Mouse (Mus musculus): Measurements from ENCODE around the gene Ahr. TPM values are rescaled to one million over a fixed set of nuclear protein-coding genes. Genes with fewer than 3 reads are reported as not detected.

Gene Ahr
- total and polyA plus RNA-seq, 3 experiments: not detected

GRCm38 (mm10) chr12:35538843-35539242 lies 4.0 kb upstream of the Ahr start:
- Histone ChIP-seq H3K27me3 (ENCODE audit: control insufficient read depth in 1 of 2, insufficient read depth in 2 of 2, low read length in 2 of 2) (no peaks in the 10 kb centered on the region), H3K4me1 (ENCODE audit: control insufficient read depth in 1 of 2, insufficient read depth in 2 of 2, low read length in 2 of 2) (no peaks in the 10 kb centered on the region), H3K27ac (ENCODE audit: control insufficient read depth, low read depth, low read length) (no peak overlapping the region), H3K9me3 (replicated peaks; ENCODE audit: insufficient read depth, low read length) (no peaks in the 10 kb centered on the region), H3K4me3 (ENCODE audit: control insufficient read depth in 1 of 2, insufficient read depth in 1 of 2, low read depth in 2 of 2, low read length in 2 of 2) (no peak overlapping the region), H3K36me3 (ENCODE audit: control insufficient read depth in 1 of 2, insufficient read depth in 2 of 2, low read length in 2 of 2) (no peaks in the 10 kb centered on the region), H3K9ac (ENCODE audit: control insufficient read depth, low read depth, low read length, poor library complexity, severe bottlenecking) (no peak overlapping the region), H3K79me2 (ENCODE audit: control insufficient read depth, insufficient read depth, low read length, poor library complexity) (no peaks in the 10 kb centered on the region)
- TF ChIP-seq MXI1 (IDR thresholded peaks at IDR 0.05; ENCODE audit: low read depth, low read length) (no peak), NELFE (IDR thresholded peaks at IDR 0.05; ENCODE audit: low read depth, low read length) (no peak), UBTF (IDR thresholded peaks at IDR 0.05; ENCODE audit: borderline replicate concordance, insufficient read depth, low read depth, low read length) (no peak), MAZ (IDR thresholded peaks at IDR 0.05; ENCODE audit: low read depth, low read length) (no peak), GABPA (IDR thresholded peaks at IDR 0.05; ENCODE audit: low read depth, low read length) (no peak)
- no peak for DNase-seq (ENCODE audit: low read depth, low spot score)

- Histone ChIP-seq H3K9ac (ENCODE audit: control insufficient read depth, low read depth, low read length, poor library complexity, severe bottlenecking) (no peak overlapping the region), H3K4me3 (ENCODE audit: control insufficient read depth in 1 of 2, insufficient read depth in 1 of 2, low read depth in 2 of 2, low read length in 2 of 2) (no peak overlapping the region), H3K27me3 (ENCODE audit: control insufficient read depth in 1 of 2, insufficient read depth in 2 of 2, low read length in 2 of 2) (no peaks in the 10 kb centered on the region), H3K4me1 (ENCODE audit: control insufficient read depth in 1 of 2, insufficient read depth in 2 of 2, low read length in 2 of 2) (no peaks in the 10 kb centered on the region), H3K36me3 (ENCODE audit: control insufficient read depth in 1 of 2, insufficient read depth in 2 of 2, low read length in 2 of 2) (no peaks in the 10 kb centered on the region), H3K27ac (ENCODE audit: control insufficient read depth, low read depth, low read length) (no peak overlapping the region), H3K79me2 (ENCODE audit: control insufficient read depth, insufficient read depth, low read length, poor library complexity) (no peaks in the 10 kb centered on the region), H3K9me3 (replicated peaks; ENCODE audit: insufficient read depth, low read length) (no peaks in the 10 kb centered on the region)
- DNase-seq (ENCODE audit: low read depth, low spot score): no peak
- TF ChIP-seq CHD2 (IDR thresholded peaks at IDR 0.05; ENCODE audit: low read length): no peak
- TF ChIP-seq SIN3A (IDR thresholded peaks at IDR 0.05; ENCODE audit: low read length): no peak
- no peak for TF ChIP-seq MAFK (IDR thresholded peaks at IDR 0.05; ENCODE audit: borderline replicate concordance, low read depth, low read length)
- TF ChIP-seq CTCF (IDR thresholded peaks at IDR 0.05 in 2 of 3, conservative IDR thresholded peaks at IDR 0.05 in 1 of 3; ENCODE audit: control insufficient read depth in 1 of 3, insufficient read depth in 1 of 3, low read depth in 2 of 3, low read length in 3 of 3, poor library complexity in 1 of 3, severe bottlenecking in 1 of 3): no peak
- no peak for TF ChIP-seq RCOR1 (IDR thresholded peaks at IDR 0.05; ENCODE audit: low read depth, low read length)
Measured at GRCm38 (mm10) chr12:35534114-35534753, 604 bp downstream of the Ahr start.

- Histone ChIP-seq H3K4me3 (ENCODE audit: control insufficient read depth in 1 of 2, insufficient read depth in 1 of 2, low read depth in 2 of 2, low read length in 2 of 2) (no peak overlapping the region), H3K9ac (ENCODE audit: control insufficient read depth, low read depth, low read length, poor library complexity, severe bottlenecking) (no peak overlapping the region), H3K79me2 (ENCODE audit: control insufficient read depth, insufficient read depth, low read length, poor library complexity) (no peaks in the 10 kb centered on the region), H3K27me3 (ENCODE audit: control insufficient read depth in 1 of 2, insufficient read depth in 2 of 2, low read length in 2 of 2) (no peaks in the 10 kb centered on the region), H3K36me3 (ENCODE audit: control insufficient read depth in 1 of 2, insufficient read depth in 2 of 2, low read length in 2 of 2) (no peaks in the 10 kb centered on the region), H3K4me1 (ENCODE audit: control insufficient read depth in 1 of 2, insufficient read depth in 2 of 2, low read length in 2 of 2) (no peaks in the 10 kb centered on the region), H3K9me3 (replicated peaks; ENCODE audit: insufficient read depth, low read length) (no peaks in the 10 kb centered on the region), H3K27ac (ENCODE audit: control insufficient read depth, low read depth, low read length) (no peak overlapping the region)
- no peak for DNase-seq (ENCODE audit: low read depth, low spot score)
- no peak for TF ChIP-seq ZMIZ1 (IDR thresholded peaks at IDR 0.05; ENCODE audit: low read depth, low read length)
- no peak for TF ChIP-seq TCF12 (IDR thresholded peaks at IDR 0.05; ENCODE audit: low read depth, low read length)
- TF ChIP-seq UBTF (IDR thresholded peaks at IDR 0.05; ENCODE audit: borderline replicate concordance, insufficient read depth, low read depth, low read length): no peak
- TF ChIP-seq SIN3A (IDR thresholded peaks at IDR 0.05; ENCODE audit: low read length): no peak
- no peak for TF ChIP-seq ZNF384 (IDR thresholded peaks at IDR 0.05; ENCODE audit: low read depth, low read length)
- no peak for TF ChIP-seq TAL1 (IDR thresholded peaks at IDR 0.05; ENCODE audit: low read length)
- TF ChIP-seq MYB (IDR thresholded peaks at IDR 0.05; ENCODE audit: low read depth, low read length): no peak
- no peak for TF ChIP-seq CTCF (IDR thresholded peaks at IDR 0.05 in 2 of 3, conservative IDR thresholded peaks at IDR 0.05 in 1 of 3; ENCODE audit: control insufficient read depth in 1 of 3, insufficient read depth in 1 of 3, low read depth in 2 of 3, low read length in 3 of 3, poor library complexity in 1 of 3, severe bottlenecking in 1 of 3)
- TF ChIP-seq ETS1 (IDR thresholded peaks at IDR 0.05; ENCODE audit: low read depth, low read length): no peak
- TF ChIP-seq EP300 (IDR thresholded peaks at IDR 0.05; ENCODE audit: low read depth in 1 of 2, low read length in 2 of 2): no peak
- no peak for TF ChIP-seq NRF1 (IDR thresholded peaks at IDR 0.05; ENCODE audit: insufficient read depth, low read depth, low read length, poor library complexity, severe bottlenecking)
- TF ChIP-seq POLR2AphosphoS5 (IDR thresholded peaks at IDR 0.05; ENCODE audit: borderline replicate concordance, low read depth, low read length): no peak
- TF ChIP-seq HCFC1 (IDR thresholded peaks at IDR 0.05; ENCODE audit: low read depth, low read length): no peak
- no peak for TF ChIP-seq BHLHE40 (IDR thresholded peaks at IDR 0.05; ENCODE audit: borderline replicate concordance, low read depth, low read length)
- TF ChIP-seq RCOR1 (IDR thresholded peaks at IDR 0.05; ENCODE audit: low read depth, low read length): no peak
Measured at GRCm38 (mm10) chr12:35533748-35534113, 1.1 kb downstream of the Ahr start.

All from MEL (cell line).